Mouse (Mus musculus) liver, postnatal 0 days (tissue): ENCODE data around the gene Gm10197. TPM values are rescaled to one million over a fixed set of nuclear protein-coding genes. Genes with fewer than 3 reads are reported as not detected.

Source experiments
- ATAC-seq: fragments of 200-750 bp; cut with Nextera tagmentation; 2 replicates; pipeline ENCODE4 v1.8.0; 2017; ENCODE audit warnings: mild to moderate bottlenecking, moderate library complexity
- DNase-seq: peaks from one replicate; pipeline ENCODE4 v3.0.0-alpha.2; 2016
- H3K27ac ChIP-seq: fragments of 300-500 bp; sonication (generic); 2 replicates; pipeline ENCODE4 v1.5.1; 2014; ENCODE audit warnings: antibody characterized with exemption, moderate library complexity, mild to moderate bottlenecking, low read depth
- H3K27me3 ChIP-seq: fragments of 300-500 bp; sonication (generic); 2 replicates; pipeline ENCODE4 v1.6.1; 2014; ENCODE audit warnings: low read length, control low read depth, mixed read lengths; ENCODE audit not compliant: insufficient read depth
- H3K36me3 ChIP-seq: fragments of 300-500 bp; sonication (generic); replicated peaks from 2 replicates; pipeline ENCODE4 v1.6.1; 2014; ENCODE audit warnings: mild to moderate bottlenecking, control low read depth, low read length, moderate library complexity, mixed read lengths; ENCODE audit not compliant: insufficient read depth
- H3K4me1 ChIP-seq: fragments of 300-500 bp; sonication (generic); 2 replicates; pipeline ENCODE4 v1.6.1; 2014; ENCODE audit warnings: antibody characterized with exemption, mild to moderate bottlenecking, control low read depth; ENCODE audit not compliant: insufficient read depth
- H3K4me2 ChIP-seq: fragments of 300-500 bp; sonication (generic); 2 replicates; pipeline ENCODE4 v1.6.1; 2014; ENCODE audit warnings: low read depth, mild to moderate bottlenecking, low read length, moderate library complexity, mixed read lengths
- H3K4me3 ChIP-seq: fragments of 300-500 bp; sonication (generic); 2 replicates; pipeline ENCODE4 v1.5.1; 2014; ENCODE audit warnings: low read depth, low read length
- H3K9ac ChIP-seq: fragments of 300-500 bp; sonication (generic); replicated peaks from 2 replicates; pipeline ENCODE4 v1.6.1; 2014; ENCODE audit warnings: mild to moderate bottlenecking, moderate library complexity
- H3K9me3 ChIP-seq: fragments of 300-500 bp; sonication (generic); 2 replicates; pipeline ENCODE4 v1.6.1; 2016; ENCODE audit warnings: mild to moderate bottlenecking, control low read depth, low read length, mixed read lengths
- CTCF ChIP-seq: sonication (generic); IDR thresholded peaks from 2 replicates; pipeline ENCODE4 v1.5.1; 2016; ENCODE audit warnings: antibody characterized with exemption, low read depth
- EP300 ChIP-seq: IDR thresholded peaks from 2 replicates; pipeline ENCODE4 v1.6.1; 2016; ENCODE audit warnings: antibody characterized with exemption, low read depth, mild to moderate bottlenecking
- WGBS: fragments of 180-500 bp; shearing (Covaris S2); extraction: QIAGEN DNeasy Blood & Tissue Kit; methylation state at CpG from one replicate; pipeline ENCODE4 v1.1.7; 2014; ENCODE audit not compliant: insufficient replicate concordance; 5-methylcytosine and 5-hydroxymethylcytosine counted together
- polyA plus RNA-seq: library from polyadenylated mRNA; unstranded; fragments of >200 nt; fragmentation: Nextera tagmentation; extraction: Ambion mirVana; gene quantifications from 2 replicates; pipeline ENCODE4 v1.2.1, GENCODE M21; 2015

The Gm10197 gene
- polyA plus RNA-seq, 1 experiment from 2014 or later: not detected

DNA sequence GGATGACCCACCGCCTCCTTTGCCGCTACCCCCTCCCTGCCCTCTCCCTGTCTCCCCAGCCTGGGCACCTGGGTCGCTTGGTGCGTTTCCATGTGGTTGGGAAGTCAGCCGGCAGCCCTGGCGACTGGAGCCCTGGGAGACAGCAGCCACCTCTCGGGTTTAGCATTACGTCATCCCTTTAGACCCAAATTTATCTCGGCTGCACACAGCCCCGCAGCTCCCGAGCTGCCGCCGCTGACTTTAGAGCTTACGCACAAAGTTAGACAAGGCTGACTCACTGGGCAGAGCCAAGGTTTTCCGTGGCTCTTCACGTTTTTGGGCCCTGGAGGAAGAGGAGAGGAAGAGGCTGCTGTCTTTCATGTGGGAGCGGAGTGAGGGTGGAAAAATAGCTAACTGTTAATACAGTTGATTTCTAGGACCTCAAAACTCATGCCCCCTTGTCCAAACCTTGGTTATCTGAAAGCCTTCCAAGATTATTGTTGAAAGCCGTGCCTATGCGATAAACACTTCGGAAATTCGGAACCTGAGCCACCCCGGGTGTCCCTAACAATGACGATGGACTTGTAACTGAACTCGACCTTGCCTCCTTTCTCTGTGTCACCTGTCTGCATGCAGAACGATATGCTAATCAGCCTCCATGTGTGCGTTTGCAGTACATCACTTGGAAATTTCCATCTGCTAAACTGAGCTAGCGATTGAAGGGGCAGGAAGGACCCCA, 45.8 kb downstream of the Gm10197 start:
- peak overlapping the region; percentile 45 for H3K4me3 ChIP-seq
- DNase-seq (peak; percentile 77), ATAC-seq (peak; percentile 75)
- no peaks in the 10 kb centered on the region for H3K27me3 ChIP-seq
- no peaks in the 10 kb centered on the region for H3K36me3 ChIP-seq
- WGBS: 8% methylated on average over 27 of the region's 27 CpGs
- TF ChIP-seq CTCF (no peak), EP300 (peak; percentile 80)
- H3K9me3 ChIP-seq: no peaks in the 10 kb centered on the region
- peak overlapping the region; percentile 87 for H3K27ac ChIP-seq
- peak overlapping the region; percentile 68 for H3K9ac ChIP-seq
- peaks cover 29% of the 10 kb centered on the region for H3K4me1 ChIP-seq
- peak overlapping the region; percentile 67 for H3K4me2 ChIP-seq

DNA sequence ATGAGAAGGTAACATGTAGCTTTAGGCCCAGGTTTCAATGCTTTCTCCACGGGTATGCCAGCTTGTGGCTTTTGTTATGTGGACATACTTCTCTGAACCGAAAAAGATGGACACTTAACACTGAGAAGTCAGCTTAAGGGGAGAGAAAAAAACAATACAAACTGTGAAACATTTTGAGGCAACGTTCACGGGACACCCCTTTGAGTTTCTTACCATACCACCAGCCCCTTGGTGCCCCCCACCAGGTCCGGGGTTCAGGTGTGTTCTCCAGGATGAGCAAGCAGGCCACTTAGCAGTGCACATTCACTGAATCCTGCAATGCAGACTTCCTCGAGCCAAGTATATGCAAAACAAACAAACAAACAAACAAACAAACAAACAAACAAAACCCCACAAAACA, 46.7 kb downstream of the Gm10197 start:
- Histone ChIP-seq H3K9ac (peak overlapping the region; percentile 68), H3K27ac (peak overlapping the region; percentile 87)
- no peak for ATAC-seq

DNA sequence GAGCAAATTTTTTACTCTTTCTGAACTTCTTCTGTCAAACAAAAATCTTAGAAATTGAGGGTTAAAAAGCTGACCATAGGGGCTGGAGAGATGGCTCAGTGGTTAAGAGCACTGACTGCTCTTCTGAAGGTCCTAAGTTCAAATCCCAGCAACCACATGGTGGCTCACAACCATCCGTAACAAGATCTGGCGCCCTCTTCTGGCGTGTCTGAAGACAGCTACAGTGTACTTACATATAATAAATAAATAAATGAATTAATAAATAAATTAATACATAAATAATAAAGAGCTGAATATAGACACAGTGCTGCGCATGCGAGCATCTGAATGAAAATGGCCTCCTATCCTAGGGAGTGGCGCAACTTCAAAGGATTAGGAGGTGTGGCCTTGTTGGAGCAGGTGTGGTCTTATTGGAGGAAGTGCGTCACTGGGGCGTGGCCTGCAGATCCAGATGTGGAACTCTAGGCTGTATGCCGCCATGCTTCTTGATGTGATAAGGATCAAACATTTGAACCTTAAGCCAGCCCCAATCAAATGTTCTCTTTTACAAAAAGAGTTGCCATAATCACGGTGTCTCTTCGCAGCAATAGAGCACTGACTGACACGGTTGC, 49.0 kb downstream of the Gm10197 start:
- ATAC-seq: no peak
- no peak for DNase-seq
- no peaks in the 10 kb centered on the region for H3K27me3 ChIP-seq
- peaks cover 35% of the 10 kb centered on the region for H3K4me1 ChIP-seq
- H3K27ac ChIP-seq: no peak overlapping the region
- H3K4me2 ChIP-seq: no peak overlapping the region
- no peaks in the 10 kb centered on the region for H3K9me3 ChIP-seq
- no peak overlapping the region for H3K4me3 ChIP-seq
- 88% methylated on average over 12 of the region's 12 CpGs for WGBS
- no peak overlapping the region for H3K9ac ChIP-seq
- TF ChIP-seq EP300: no peak
- TF ChIP-seq CTCF: peak; percentile 42; the same call in 1 of the 2 replicates
- H3K36me3 ChIP-seq: no peaks in the 10 kb centered on the region

More for the DNA sequence above, 46.7 kb downstream of the Gm10197 start:
- TF ChIP-seq CTCF (no peak), EP300 (no peak)
- DNase-seq: no peak
- Histone ChIP-seq H3K4me1 (peaks cover 30% of the 10 kb centered on the region), H3K4me2 (peak overlapping the region; percentile 67), H3K36me3 (no peaks in the 10 kb centered on the region), H3K27me3 (no peaks in the 10 kb centered on the region), H3K4me3 (peak overlapping the region; percentile 45), H3K9me3 (no peaks in the 10 kb centered on the region)
- 59% methylated on average over 6 of the region's 6 CpGs for WGBS

Other genes starting within 250 kb of the Gm10197 start
- 17.5 and 21.4 TPM in 2 replicates for gene Add3, start 231.3 kb downstream of the Gm10197 start, polyA plus RNA-seq
- gene Mxi1, start 61.2 kb downstream of the Gm10197 start, polyA plus RNA-seq: 24.4 and 24.5 TPM in 2 replicates
- 18.9 and 21.7 TPM in 2 replicates for gene Smndc1, start 18.8 kb upstream of the Gm10197 start, polyA plus RNA-seq
- gene Dusp5, start 157.3 kb upstream of the Gm10197 start, polyA plus RNA-seq: 2.7 and 3.4 TPM in 2 replicates
- 86.8 and 101 TPM in 2 replicates for gene Nutf2-ps1, start 217.3 kb upstream of the Gm10197 start, polyA plus RNA-seq
- gene Smc3, start 228.6 kb upstream of the Gm10197 start, polyA plus RNA-seq: 19.4 and 19.7 TPM in 2 replicates